8 mouse cellular contexts compared by ENCODE assay signal in genomic region chr17:6005246-6005637, GRCm38 (mm10).
DNase-seq lines count a peak whose midpoint lies in the region; ATAC-seq and TF ChIP-seq lines count a peak whose summit lies in the region.

No protein-coding gene starts in this region.

- no peaks in the 10 kb centered on the region for H3K27me3 ChIP-seq in kidney, adult 2 months (replicated peaks; ENCODE audit: control insufficient read depth, insufficient read depth, low read length)
- no peaks in the 10 kb centered on the region for H3K27me3 ChIP-seq in hindbrain, postnatal 0 days (ENCODE audit: insufficient read depth, low read length)
- no peaks in the 10 kb centered on the region for H3K27me3 ChIP-seq in midbrain, embryonic 13.5 days

- TF ChIP-seq POLR2A in kidney, adult 2 months (IDR thresholded peaks at IDR 0.05; ENCODE audit: low read depth, low read length), result no peak

- H3K27ac ChIP-seq in kidney, adult 2 months (ENCODE audit: insufficient read depth, low read depth, low read length), result peak overlapping the region; percentile 21; the same call in 1 of the 2 replicates
- H3K27ac ChIP-seq in hindbrain, postnatal 0 days, result peak overlapping the region; percentile 64; the same call in 1 of the 2 replicates
- no peak overlapping the region for H3K27ac ChIP-seq in midbrain, embryonic 13.5 days

- no peak overlapping the region for H3K4me3 ChIP-seq in kidney, adult 2 months (ENCODE audit: insufficient read depth, low read depth, low read length)
- H3K4me3 ChIP-seq in hindbrain, postnatal 0 days (ENCODE audit: low read length), result no peak overlapping the region
- no peak overlapping the region for H3K4me3 ChIP-seq in midbrain, embryonic 13.5 days (replicated peaks)

- H3K36me3 ChIP-seq in kidney, adult 2 months (ENCODE audit: control insufficient read depth, insufficient read depth, low read length), result no peaks in the 10 kb centered on the region
- no peaks in the 10 kb centered on the region for H3K36me3 ChIP-seq in hindbrain, postnatal 0 days (ENCODE audit: insufficient read depth, low read length)
- H3K36me3 ChIP-seq in midbrain, embryonic 13.5 days, result no peaks in the 10 kb centered on the region

- no peak for DNase-seq in kidney, adult 2 months
- DNase-seq in kidney, adult 9 months, result no peak
- peak; percentile 45 for DNase-seq in ZHBTc4 (ENCODE audit: low read depth, low spot score)
- DNase-seq in hindbrain, postnatal 0 days (ENCODE audit: low spot score), result no peak
- DNase-seq in cerebellum, postnatal 14 days, result no peak
- DNase-seq in spleen, postnatal 4 days (ENCODE audit: low spot score in 2 of 2), result no peak
- DNase-seq in left cerebral cortex, postnatal 14 days (ENCODE audit: low spot score in 2 of 2), result no peak

- no peak overlapping the region for H3K9ac ChIP-seq in hindbrain, postnatal 0 days (replicated peaks; ENCODE audit: low read length)
- no peak overlapping the region for H3K9ac ChIP-seq in midbrain, embryonic 13.5 days (replicated peaks)

- peaks cover 10% of the 10 kb centered on the region for H3K4me1 ChIP-seq in kidney, adult 2 months (ENCODE audit: control insufficient read depth, insufficient read depth, low read length)
- peaks cover 6% of the 10 kb centered on the region for H3K4me1 ChIP-seq in hindbrain, postnatal 0 days (ENCODE audit: insufficient read depth, low read length)
- peaks cover 11% of the 10 kb centered on the region; the same call in 1 of the 2 replicates for H3K4me1 ChIP-seq in midbrain, embryonic 13.5 days (replicated peaks)

- no peak overlapping the region for H3K4me2 ChIP-seq in hindbrain, postnatal 0 days (ENCODE audit: low read depth, low read length)
- H3K4me2 ChIP-seq in midbrain, embryonic 13.5 days (replicated peaks), result 0 out of 2 replicates have a peak overlapping the region, but pooled peaks have one; percentile 6

- TF ChIP-seq CTCF in kidney, adult 2 months (conservative IDR thresholded peaks at IDR 0.05; ENCODE audit: insufficient read depth, insufficient read length, low read depth, low read length), result no peak
- no peak for TF ChIP-seq CTCF in hindbrain, postnatal 0 days (IDR thresholded peaks at IDR 0.05; ENCODE audit: low read depth)

- H3K9me3 ChIP-seq in hindbrain, postnatal 0 days (ENCODE audit: low read length), result no peaks in the 10 kb centered on the region
- no peaks in the 10 kb centered on the region for H3K9me3 ChIP-seq in midbrain, embryonic 13.5 days

- peak; percentile 39; the same call in 1 of the 2 replicates for ATAC-seq in hindbrain, postnatal 0 days
- peak; percentile 68 for ATAC-seq in midbrain, embryonic 13.5 days

- intact Hi-C loops in left cerebral cortex, postnatal 14 days (cut with DNase I), result loop anchor here (2.0 kb wide), 1 partner anchor 28 kb away; no protein-coding TSS in a partner anchor

- WGBS in kidney, adult 2 months, result 16% methylated on average over 14 of the region's 14 CpGs
- 21% methylated on average over 9 of the region's 14 CpGs for WGBS in hindbrain, postnatal 0 days
- WGBS in midbrain, embryonic 13.5 days, result 15% methylated on average over 13 of the region's 14 CpGs
